Mouse (Mus musculus): ENCODE results near the gene Brd1. TPM values are rescaled to one million over a fixed set of nuclear protein-coding genes. Genes with fewer than 3 reads are reported as not detected.
A peak's percentile ranks its signal among the peaks of the same experiment; 100 is the strongest.
"Not testable (repeated sequence)": the region's sequence is repeated elsewhere in the genome, so short reads cannot be mapped to it uniquely, and the experiment has no call there.

The Brd1 gene
- polyA plus RNA-seq, 1 experiment: 19.5 TPM

- H3K4me3 ChIP-seq (ENCODE audit: insufficient read depth, low read length): no peak overlapping the region
- H3K4me1 ChIP-seq (ENCODE audit: control insufficient read depth, insufficient read depth, low read length): no peaks in the 10 kb centered on the region; the same call in 1 of the 2 replicates
- no peak for TF ChIP-seq CTCF (IDR thresholded peaks at IDR 0.05; ENCODE audit: extremely low read depth, insufficient read depth, low read length)
- H3K27ac ChIP-seq (ENCODE audit: insufficient read depth, low read length): no peak overlapping the region
Observed at GRCm38 (mm10) chr15:88709878-88710277, 24.2 kb downstream of the Brd1 start.

DNA sequence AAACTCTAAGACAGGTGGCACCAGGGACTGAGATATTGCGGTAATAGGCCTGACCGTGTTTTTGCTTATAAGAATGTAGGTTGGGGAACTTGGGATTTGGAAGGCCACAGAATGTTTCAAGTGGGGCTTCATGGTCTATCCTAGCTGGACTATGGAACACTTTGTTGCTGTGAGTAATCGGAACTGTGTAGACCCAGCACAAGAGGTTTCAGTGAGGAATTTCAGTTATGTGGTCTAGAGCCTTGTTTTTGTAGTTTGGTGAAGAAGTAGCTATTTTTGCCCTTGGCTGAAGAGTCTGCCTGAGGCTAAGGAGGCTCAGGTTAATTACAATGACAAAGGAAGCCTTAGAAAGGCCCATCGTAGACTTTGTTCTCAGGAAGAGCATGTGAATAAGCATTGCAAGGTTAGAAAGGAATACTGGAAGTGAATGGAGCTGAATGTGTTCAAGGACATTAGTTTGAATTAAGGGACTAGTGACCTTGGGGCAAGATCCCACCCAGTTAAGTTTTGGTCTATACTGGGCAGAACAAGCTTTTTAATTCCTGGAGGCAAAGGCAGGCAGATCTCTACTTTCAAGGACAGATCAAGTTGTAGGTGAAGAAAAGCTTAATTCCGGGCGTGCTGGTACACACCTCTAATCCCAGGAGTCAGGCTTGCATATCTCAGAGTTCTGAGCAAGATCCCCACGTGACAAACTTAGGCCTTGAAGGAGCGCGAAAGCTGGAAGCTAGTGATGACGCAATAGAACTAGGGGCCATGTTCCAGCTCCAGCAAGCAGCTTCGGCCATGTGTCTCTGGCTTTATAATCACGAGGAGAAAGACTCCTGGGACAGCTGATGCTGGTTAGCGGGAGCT is 25.1 kb downstream of the Brd1 start:
- no peak overlapping the region for H3K4me3 ChIP-seq (ENCODE audit: insufficient read depth, low read length)
- no peak overlapping the region for H3K27ac ChIP-seq (ENCODE audit: insufficient read depth, low read length)
- TF ChIP-seq CTCF (IDR thresholded peaks at IDR 0.05; ENCODE audit: extremely low read depth, insufficient read depth, low read length): no peak
- no peaks in the 10 kb centered on the region for H3K4me1 ChIP-seq (ENCODE audit: control insufficient read depth, insufficient read depth, low read length)

- no peak overlapping the region for H3K27ac ChIP-seq (ENCODE audit: insufficient read depth, low read length)
- TF ChIP-seq CTCF (IDR thresholded peaks at IDR 0.05; ENCODE audit: extremely low read depth, insufficient read depth, low read length) (no peak), POLR2A (IDR thresholded peaks at IDR 0.05; ENCODE audit: extremely low read depth, insufficient read depth, low read length) (no peak)
- H3K4me1 ChIP-seq (ENCODE audit: control insufficient read depth, insufficient read depth, low read length): no peaks in the 10 kb centered on the region
- no peak overlapping the region for H3K4me3 ChIP-seq (ENCODE audit: insufficient read depth, low read length)
Observed at GRCm38 (mm10) chr15:88708204-88708603, 25.8 kb downstream of the Brd1 start.

GRCm38 (mm10) chr15:88706987-88707386 is 27.0 kb downstream of the Brd1 start:
- H3K4me1 ChIP-seq (ENCODE audit: control insufficient read depth, insufficient read depth, low read length); H3K4me3 ChIP-seq (ENCODE audit: insufficient read depth, low read length); H3K27ac ChIP-seq (ENCODE audit: insufficient read depth, low read length): not testable (repeated sequence)

GRCm38 (mm10) chr15:88706320-88706719 is 27.7 kb downstream of the Brd1 start:
- TF ChIP-seq CTCF (IDR thresholded peaks at IDR 0.05; ENCODE audit: extremely low read depth, insufficient read depth, low read length): no peak
- no peak for TF ChIP-seq POLR2A (IDR thresholded peaks at IDR 0.05; ENCODE audit: extremely low read depth, insufficient read depth, low read length)
- Histone ChIP-seq H3K4me3 (ENCODE audit: insufficient read depth, low read length) (no peak overlapping the region), H3K4me1 (ENCODE audit: control insufficient read depth, insufficient read depth, low read length) (peaks cover 5% of the 10 kb centered on the region; the same call in 1 of the 2 replicates), H3K27ac (ENCODE audit: insufficient read depth, low read length) (no peak overlapping the region)

GRCm38 (mm10) chr15:88704284-88704683 is 29.7 kb downstream of the Brd1 start:
- no peak overlapping the region for H3K4me3 ChIP-seq (ENCODE audit: insufficient read depth, low read length)
- H3K4me1 ChIP-seq (ENCODE audit: control insufficient read depth, insufficient read depth, low read length): peaks cover 7% of the 10 kb centered on the region; the same call in 1 of the 2 replicates
- TF ChIP-seq POLR2A (IDR thresholded peaks at IDR 0.05; ENCODE audit: extremely low read depth, insufficient read depth, low read length): no peak
- no peak for TF ChIP-seq CTCF (IDR thresholded peaks at IDR 0.05; ENCODE audit: extremely low read depth, insufficient read depth, low read length)
- no peak overlapping the region for H3K27ac ChIP-seq (ENCODE audit: insufficient read depth, low read length)

GRCm38 (mm10) chr15:88702501-88702900 is 31.5 kb downstream of the Brd1 start:
- Histone ChIP-seq H3K4me1 (ENCODE audit: control insufficient read depth, insufficient read depth, low read length) (peaks cover 7% of the 10 kb centered on the region; the same call in 1 of the 2 replicates), H3K27ac (ENCODE audit: insufficient read depth, low read length) (no peak overlapping the region), H3K4me3 (ENCODE audit: insufficient read depth, low read length) (no peak overlapping the region)
- TF ChIP-seq POLR2A (IDR thresholded peaks at IDR 0.05; ENCODE audit: extremely low read depth, insufficient read depth, low read length) (no peak), CTCF (IDR thresholded peaks at IDR 0.05; ENCODE audit: extremely low read depth, insufficient read depth, low read length) (no peak)

DNA sequence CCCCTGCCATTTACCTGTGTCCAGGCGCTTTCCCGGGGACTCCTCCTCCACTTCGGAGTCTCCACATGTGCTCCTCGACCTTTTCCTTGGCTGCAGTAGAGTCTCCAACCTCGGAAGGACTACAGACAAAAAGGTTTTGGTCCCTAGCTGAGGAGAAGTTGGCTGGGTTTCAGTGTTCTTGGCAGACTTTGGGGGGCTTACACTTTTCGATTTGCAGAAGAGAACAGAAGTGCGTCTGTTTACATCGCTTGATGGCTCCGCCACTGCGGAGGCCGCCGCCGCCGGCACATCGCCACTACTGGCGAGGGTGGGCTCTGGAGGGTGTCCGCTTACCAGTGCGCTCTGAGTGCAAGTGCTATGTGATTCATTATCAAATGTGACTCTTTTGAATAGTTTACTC is 33.3 kb downstream of the Brd1 start:
- TF ChIP-seq CTCF (IDR thresholded peaks at IDR 0.05; ENCODE audit: extremely low read depth, insufficient read depth, low read length): no peak
- no peak for TF ChIP-seq POLR2A (IDR thresholded peaks at IDR 0.05; ENCODE audit: extremely low read depth, insufficient read depth, low read length)
- Histone ChIP-seq H3K4me1 (ENCODE audit: control insufficient read depth, insufficient read depth, low read length) (peaks cover 7% of the 10 kb centered on the region; the same call in 1 of the 2 replicates), H3K27ac (ENCODE audit: insufficient read depth, low read length) (no peak overlapping the region), H3K4me3 (ENCODE audit: insufficient read depth, low read length) (no peak overlapping the region)

- Histone ChIP-seq H3K27ac (ENCODE audit: insufficient read depth, low read length) (0 out of 2 replicates have a peak overlapping the region, but pooled peaks have one; percentile 9), H3K4me1 (ENCODE audit: control insufficient read depth, insufficient read depth, low read length) (peaks cover 8% of the 10 kb centered on the region; the same call in 1 of the 2 replicates), H3K4me3 (ENCODE audit: insufficient read depth, low read length) (no peak overlapping the region)
- TF ChIP-seq CTCF (IDR thresholded peaks at IDR 0.05; ENCODE audit: extremely low read depth, insufficient read depth, low read length): no peak
- TF ChIP-seq POLR2A (IDR thresholded peaks at IDR 0.05; ENCODE audit: extremely low read depth, insufficient read depth, low read length): no peak
Observed at GRCm38 (mm10) chr15:88699508-88699907, 34.5 kb downstream of the Brd1 start.

GRCm38 (mm10) chr15:88697586-88697985 is 36.4 kb downstream of the Brd1 start:
- no peak for TF ChIP-seq CTCF (IDR thresholded peaks at IDR 0.05; ENCODE audit: extremely low read depth, insufficient read depth, low read length)
- TF ChIP-seq POLR2A (IDR thresholded peaks at IDR 0.05; ENCODE audit: extremely low read depth, insufficient read depth, low read length): no peak
- Histone ChIP-seq H3K4me3 (ENCODE audit: insufficient read depth, low read length) (no peak overlapping the region), H3K4me1 (ENCODE audit: control insufficient read depth, insufficient read depth, low read length) (peaks cover 6% of the 10 kb centered on the region; the same call in 1 of the 2 replicates), H3K27ac (ENCODE audit: insufficient read depth, low read length) (no peak overlapping the region)
